Mouse (Mus musculus): ENCODE measurements around the gene Ar.
A peak's percentile ranks its signal among the peaks of the same experiment; 100 is the strongest.

Ar gene

GRCm38 (mm10) chrX:98148531-98149342 is at the start of gene Ar:
Gene Ar (plus strand): TSS chrX:98148769.
- no peak for DNase-seq (ENCODE audit: low read depth, low spot score)

GRCm38 (mm10) chrX:98149724-98150392 is 1.3 kb downstream of the Ar start:
- no peak for DNase-seq (ENCODE audit: low read depth, low spot score)

GRCm38 (mm10) chrX:98150393-98151119 is 2.0 kb downstream of the Ar start:
- DNase-seq (ENCODE audit: low read depth, low spot score), result no peak

GRCm38 (mm10) chrX:98189759-98190158 is 41.2 kb downstream of the Ar start:
- DNase-seq (ENCODE audit: low read depth, low spot score), result no peak

DNA sequence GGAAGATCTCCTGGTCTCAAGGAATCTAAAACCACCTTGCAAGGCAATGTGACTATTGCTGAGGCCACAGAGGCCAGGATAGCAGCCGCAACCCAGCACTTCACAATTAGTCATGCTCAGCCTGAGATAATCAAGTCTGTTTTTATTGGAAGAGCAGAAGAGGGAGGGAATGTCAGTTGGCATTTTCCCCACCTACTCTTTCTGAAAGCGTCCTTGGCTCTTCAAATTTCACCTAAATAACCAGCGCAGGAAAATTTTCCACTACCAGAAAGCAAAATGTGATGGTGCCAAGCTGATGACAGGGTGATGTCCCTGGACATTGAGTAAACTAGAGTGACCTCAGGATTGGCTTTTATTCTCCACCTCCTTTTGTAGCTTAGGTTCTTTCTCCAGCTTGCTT is 57.2 kb downstream of the Ar start:
- DNase-seq (ENCODE audit: low read depth, low spot score), result peak; percentile 83

GRCm38 (mm10) chrX:98207166-98207565 is 58.6 kb downstream of the Ar start:
- DNase-seq (ENCODE audit: low read depth, low spot score), result peak; percentile 24

DNA sequence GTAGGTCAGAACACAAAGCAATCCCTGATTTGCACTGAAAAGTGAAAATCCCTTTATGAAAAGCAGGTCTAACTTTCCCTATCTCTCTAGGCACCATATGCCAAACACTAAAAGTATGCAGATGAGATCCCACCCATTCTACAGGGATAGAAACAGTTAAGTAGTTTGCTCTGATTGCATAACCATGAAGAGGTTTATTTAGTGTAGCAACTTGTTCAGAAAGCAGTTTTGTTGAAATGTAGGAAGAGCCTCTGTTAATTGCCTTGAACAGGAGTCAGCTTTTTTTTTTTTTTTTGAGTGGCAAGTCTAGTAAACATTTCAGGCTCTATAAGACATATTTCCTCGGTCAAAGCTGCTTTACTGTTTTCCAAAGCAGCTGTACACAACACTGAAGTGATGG is 67.5 kb downstream of the Ar start:
- no peak for DNase-seq (ENCODE audit: low read depth, low spot score)

- DNase-seq (ENCODE audit: low read depth, low spot score), result no peak
Observed at GRCm38 (mm10) chrX:98239011-98239410, 90.4 kb downstream of the Ar start.

- DNase-seq (ENCODE audit: low read depth, low spot score), result no peak
Observed at GRCm38 (mm10) chrX:98245108-98245507, 96.5 kb downstream of the Ar start.

- peak; percentile 60 for DNase-seq (ENCODE audit: low read depth, low spot score)
Observed at GRCm38 (mm10) chrX:98248363-98248762, 99.8 kb downstream of the Ar start.

DNA sequence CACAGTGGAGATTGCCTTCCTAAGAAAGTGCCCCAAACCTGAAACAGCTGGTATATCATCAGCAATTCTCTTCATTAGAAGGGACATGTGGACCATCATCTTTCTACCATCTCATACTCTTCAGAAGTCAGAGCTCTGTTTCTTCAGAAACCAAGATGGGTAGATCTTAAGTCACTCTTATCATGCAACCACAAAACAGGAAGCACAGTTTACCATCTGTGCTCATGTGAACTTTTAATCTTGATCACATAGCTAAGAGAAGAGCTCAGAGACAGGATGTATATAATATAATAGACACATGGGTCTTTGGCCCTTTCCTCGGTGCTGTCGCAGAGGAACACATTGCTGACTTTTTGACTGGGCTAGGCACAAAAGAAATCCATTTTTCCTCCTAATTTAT is 111.1 kb downstream of the Ar start:
- DNase-seq (ENCODE audit: low read depth, low spot score), result no peak

GRCm38 (mm10) chrX:98265755-98266154 is 117.2 kb downstream of the Ar start:
- DNase-seq (ENCODE audit: low read depth, low spot score), result peak; percentile 53

DNA sequence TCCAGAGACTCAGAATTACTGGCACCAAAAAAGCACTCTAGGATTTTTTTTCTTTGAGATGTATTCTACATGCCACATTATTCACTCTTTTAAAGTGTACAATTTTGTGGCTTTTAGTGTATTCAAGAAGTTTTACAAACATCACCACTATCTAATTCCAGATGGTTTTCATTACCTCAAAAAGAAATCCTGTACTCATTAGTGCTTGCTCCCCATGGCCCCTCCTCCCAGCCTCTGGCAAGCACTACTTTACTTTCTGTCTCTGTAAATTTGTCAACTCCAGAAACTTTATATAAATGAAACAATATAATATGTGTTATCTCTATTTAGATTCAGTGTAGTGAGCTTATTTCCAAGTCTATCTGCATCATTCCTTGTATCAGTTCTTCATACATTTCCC is 122.8 kb downstream of the Ar start:
- DNase-seq (ENCODE audit: low read depth, low spot score), result peak; percentile 58

DNA sequence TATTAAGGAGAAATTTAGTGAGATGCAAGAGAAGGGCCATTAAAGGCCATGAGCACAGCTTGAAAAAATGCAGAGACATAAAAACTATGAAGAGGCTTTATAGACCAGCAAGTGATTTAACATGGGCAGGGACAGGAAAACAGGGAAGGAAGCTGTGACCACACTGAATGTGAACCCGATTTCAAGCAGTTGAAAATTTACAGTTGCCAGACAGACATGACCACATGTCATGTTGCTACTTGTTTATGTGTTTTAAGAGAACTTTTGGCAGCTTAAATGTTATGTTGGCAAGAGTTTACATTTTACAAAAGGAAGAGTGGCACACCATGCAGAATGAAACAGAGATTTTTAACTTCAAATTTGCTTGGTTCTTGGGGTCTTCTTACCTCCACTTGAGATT is 143.2 kb downstream of the Ar start:
- DNase-seq (ENCODE audit: low read depth, low spot score), result peak; percentile 13

DNA sequence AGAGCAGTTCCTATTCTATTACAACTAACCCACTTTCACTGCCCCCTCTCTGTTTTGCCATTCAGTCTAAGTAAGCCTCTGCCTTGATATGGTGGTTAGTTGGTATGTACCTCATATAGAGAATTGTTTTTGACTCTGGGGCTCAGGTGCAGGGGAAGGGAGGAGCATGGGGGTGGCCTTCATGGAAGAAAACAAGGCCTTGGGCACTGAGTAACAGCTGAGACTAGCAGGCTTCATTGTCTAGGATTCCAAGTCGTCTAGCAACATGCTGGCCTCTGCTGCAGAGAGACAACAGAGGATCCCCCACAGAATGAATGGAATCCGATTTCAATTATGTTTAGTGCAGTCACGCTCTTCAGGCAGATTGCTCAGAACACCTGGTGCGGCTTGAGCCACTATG is 152.1 kb downstream of the Ar start:
- no peak for DNase-seq (ENCODE audit: low read depth, low spot score)

GRCm38 (mm10) chrX:98301924-98302323 is 153.4 kb downstream of the Ar start:
- no peak for DNase-seq (ENCODE audit: low read depth, low spot score)

DNA sequence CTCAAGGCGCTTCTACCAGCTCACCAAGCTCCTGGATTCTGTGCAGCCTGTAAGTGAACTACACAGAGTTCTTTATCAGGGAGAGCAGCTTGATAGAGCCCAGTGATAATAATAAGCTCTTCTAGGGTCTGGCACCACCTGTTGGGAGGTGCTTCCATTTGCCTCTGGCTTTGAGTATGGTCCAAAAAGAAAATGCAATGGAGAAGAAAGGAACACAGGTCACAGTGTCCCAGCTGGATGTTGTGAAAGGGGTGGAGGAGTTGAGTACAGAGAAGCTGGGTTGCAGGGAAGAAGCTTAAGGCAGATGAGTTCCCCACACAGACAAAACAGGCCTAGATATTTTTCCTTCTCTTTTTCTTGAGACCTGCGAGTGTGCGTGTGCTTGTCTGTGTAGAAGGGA is 167.4 kb downstream of the Ar start:
- DNase-seq (ENCODE audit: low read depth, low spot score), result no peak

- DNase-seq (ENCODE audit: low read depth, low spot score), result no peak
Observed at GRCm38 (mm10) chrX:98317483-98317882, 168.9 kb downstream of the Ar start.

- no peak for DNase-seq (ENCODE audit: low read depth, low spot score)
Observed at GRCm38 (mm10) chrX:98323105-98323504, 174.5 kb downstream of the Ar start.

DNA sequence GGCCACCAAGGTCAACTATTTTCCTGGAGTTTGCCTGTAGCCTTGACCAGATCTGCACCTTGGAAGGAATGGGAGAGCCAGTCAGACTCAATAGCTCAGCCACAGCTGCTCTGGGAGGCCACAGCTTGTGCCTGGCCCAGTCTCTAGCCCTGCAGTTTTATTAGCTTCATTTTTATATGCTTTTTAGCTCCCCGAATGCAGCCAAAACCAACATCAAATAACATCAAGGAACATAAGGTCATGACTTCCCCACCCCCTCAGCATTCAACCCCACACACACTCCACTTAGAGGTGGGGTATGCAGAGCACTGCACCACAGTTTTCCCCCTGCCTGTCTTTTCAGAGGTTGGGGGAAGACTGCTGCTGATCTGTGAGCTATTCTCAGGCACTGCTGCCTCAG is 198.9 kb downstream of the Ar start:
- no peak for DNase-seq (ENCODE audit: low read depth, low spot score)

DNA sequence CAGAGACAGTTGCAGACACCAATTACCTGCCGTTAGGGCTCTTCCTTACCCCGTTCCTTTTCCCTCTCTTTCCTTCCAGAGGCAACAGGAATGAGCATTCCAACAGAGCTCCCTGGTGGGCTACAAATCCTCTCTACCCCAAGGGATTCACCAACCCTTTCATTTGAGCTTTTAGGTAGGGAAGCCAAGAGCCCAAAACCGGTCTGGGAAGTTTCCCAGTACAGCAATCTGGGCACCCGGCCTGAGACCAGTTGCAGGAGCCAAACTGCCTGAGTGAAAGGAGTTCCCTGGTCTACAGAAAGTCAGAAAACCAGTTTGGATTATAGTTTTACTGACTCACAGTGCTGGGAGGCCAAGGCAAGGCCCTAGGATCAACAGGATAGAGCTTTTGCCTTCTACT is 199.5 kb downstream of the Ar start:
- peak; percentile 18 for DNase-seq (ENCODE audit: low read depth, low spot score)
